Mouse (Mus musculus): ENCODE measurements around the gene Zim1. TPM values are rescaled to one million over a fixed set of nuclear protein-coding genes. Genes with fewer than 3 reads are reported as not detected.

The Zim1 gene
- total RNA-seq, 2 experiments from 2014 or later, result 5.0 to 6.5 TPM

DNA sequence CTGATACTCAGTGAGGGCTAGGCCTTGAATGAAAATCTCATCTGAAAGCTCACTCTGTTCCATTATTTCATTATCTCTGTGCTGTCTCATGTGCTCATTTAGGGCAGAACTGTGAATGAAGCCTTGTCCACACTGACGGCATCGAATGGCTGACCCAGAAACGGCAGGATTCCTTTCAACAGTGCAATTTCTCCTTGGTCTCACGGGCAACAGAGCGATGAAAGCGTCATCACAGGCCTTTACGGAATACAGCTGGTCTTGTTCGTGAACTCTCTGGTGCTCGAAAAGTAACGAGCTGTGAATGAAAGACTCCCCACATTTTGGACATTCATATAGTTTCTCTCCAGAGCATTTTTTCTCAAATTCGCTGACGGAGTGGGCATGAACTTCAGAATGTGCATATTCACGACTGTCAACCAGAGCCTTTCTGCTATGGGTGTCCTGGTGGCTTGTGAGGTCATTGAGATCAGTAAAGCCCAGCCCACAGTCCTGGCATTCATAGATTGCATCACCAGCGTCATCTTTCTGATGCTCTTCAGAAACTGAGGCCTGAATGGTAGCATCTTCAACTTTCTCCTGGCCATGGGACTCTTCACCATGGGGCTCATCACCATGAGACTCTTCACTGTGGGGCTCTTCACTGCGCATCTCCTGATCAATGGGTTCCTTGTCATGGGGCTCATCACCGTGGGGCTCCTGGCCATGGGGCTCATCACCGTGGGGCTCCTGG is 12.4 kb upstream of the Zim1 start:
- H3K27ac ChIP-seq, result 0 out of 2 replicates have a peak overlapping the region, but pooled peaks have one; percentile 32
- TF ChIP-seq CTCF (conservative IDR thresholded peaks at IDR 0.05), result no peak
- no peak overlapping the region for H3K4me3 ChIP-seq
- DNase-seq (ENCODE audit: low spot score in 2 of 2), result no peak

DNA sequence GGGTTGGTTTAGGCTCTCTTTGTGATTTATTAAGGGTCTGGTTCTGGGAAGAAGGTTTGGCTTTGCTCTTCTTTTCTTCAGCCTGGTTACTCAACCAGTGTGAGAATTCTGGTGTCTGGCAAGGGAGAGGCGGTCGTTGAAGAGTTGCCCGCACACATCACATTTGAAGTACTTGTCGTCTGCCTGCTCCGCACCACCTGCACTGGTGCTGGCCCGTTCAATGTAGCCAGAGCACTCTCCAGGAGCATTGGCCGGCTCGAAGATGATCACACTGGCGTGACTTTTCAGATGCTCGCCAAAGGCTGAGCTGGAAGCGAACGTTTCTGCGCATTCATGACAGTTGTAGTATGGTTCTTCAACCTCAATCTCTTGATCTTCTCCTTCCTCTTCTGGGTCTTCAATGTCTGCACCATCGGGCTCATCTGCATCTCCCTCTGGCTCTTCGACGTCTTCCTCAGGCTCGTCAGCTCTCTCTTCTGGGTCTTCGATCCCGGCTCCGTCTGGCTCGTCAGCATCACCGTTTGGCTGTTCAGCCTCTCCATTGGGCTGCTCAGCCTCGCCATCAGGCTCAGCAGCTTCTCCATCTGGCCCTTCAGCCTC is 11.3 kb upstream of the Zim1 start:
- no peak for DNase-seq (ENCODE audit: low spot score in 2 of 2)
- no peak for TF ChIP-seq CTCF (conservative IDR thresholded peaks at IDR 0.05)
- Histone ChIP-seq H3K4me3 (no peak overlapping the region), H3K27ac (peak overlapping the region; percentile 32; the same call in 1 of the 2 replicates)

DNA sequence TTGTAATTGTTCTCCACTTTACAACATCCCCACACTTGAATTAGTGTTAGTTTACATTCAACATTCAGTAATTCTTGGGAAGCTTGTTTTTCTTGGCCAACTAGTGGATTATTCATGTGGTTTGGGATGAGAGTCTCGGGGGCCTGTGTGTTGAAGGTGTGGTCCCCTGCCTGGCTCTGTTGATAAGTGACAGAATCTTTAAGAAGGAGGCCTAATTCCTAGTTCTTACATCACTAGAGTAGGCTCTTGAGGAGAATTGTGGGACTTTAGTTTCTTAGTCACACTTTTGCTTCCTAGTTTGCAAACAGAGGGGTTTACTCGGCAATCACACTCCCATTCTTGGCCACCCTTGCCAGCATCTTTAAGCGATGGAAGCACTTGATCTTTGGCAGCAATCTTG is 3.0 kb upstream of the Zim1 start:
- no peak for DNase-seq (ENCODE audit: low spot score in 2 of 2)
- Histone ChIP-seq H3K4me3 (no peak overlapping the region), H3K27ac (no peak overlapping the region)
- TF ChIP-seq CTCF (conservative IDR thresholded peaks at IDR 0.05), result no peak

DNA sequence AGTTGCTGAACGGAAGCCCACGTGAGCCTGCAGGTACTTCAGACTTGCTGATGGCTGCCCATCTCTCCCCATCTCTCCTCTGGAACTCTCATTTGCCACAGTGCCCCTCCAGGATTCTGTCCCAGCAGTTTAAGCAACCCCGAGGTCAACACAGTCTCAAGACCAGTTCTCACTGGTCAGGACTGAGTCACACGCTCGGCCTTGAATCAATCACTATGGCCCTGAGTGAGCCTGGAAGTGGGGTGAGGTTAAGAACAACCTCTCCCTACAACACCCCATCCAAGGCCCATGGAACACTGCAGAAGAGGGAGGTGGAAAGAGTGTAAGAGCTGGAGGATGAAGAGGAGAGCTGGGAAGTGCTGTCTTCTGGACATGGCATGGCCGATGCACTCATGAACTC is 10.7 kb downstream of the Zim1 start:
- Histone ChIP-seq H3K27ac (no peak overlapping the region), H3K4me3 (no peak overlapping the region)
- TF ChIP-seq CTCF (conservative IDR thresholded peaks at IDR 0.05), result no peak
- DNase-seq (ENCODE audit: low spot score in 2 of 2), result no peak

DNA sequence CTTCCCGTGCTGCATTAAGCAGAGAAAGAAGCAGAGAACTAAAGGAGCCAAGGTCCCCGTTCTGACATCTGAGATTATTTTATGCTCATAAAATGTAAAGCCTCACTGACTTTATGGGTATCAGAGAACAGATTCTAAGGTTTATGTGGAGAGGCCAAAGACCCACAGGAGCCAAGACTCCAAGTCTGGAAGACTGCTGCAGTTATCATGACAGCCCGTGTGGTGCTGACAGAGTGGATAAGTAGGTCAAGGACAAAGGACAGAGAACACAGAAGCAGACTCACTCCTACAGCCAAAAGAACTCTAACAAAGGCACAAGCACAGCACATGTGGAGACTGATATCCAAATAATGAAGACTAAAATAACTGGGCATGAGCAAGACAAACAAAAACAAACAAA is 29.5 kb downstream of the Zim1 start:
- Histone ChIP-seq H3K4me3 (no peak overlapping the region), H3K27ac (no peak overlapping the region)
- no peak for DNase-seq (ENCODE audit: low spot score in 2 of 2)
- no peak for TF ChIP-seq CTCF (conservative IDR thresholded peaks at IDR 0.05)

DNA sequence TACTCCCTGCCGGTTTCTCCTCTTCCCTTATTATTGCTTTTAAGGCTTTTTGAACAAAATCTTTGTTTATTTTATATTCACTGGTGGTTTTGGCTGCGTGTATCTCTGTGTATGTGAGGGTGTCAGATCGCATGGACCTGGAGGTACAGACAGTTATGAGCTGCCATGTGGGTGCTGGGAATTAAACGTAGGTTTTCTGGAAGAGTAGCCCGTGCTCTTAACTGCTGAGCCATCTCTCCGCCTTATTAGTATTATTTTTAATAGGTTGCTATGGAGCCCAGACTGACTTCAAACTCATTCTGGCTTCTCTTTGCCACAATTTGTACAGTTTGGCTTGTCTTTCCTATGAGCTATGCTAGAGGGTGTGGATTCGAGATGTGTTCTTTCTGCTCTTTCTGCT is 32.8 kb downstream of the Zim1 start:
- 0 out of 2 replicates have a peak, but pooled peaks have one; percentile 3 for TF ChIP-seq CTCF (conservative IDR thresholded peaks at IDR 0.05)
- no peak overlapping the region for H3K4me3 ChIP-seq
- DNase-seq (ENCODE audit: low spot score in 2 of 2), result peak in 1 of 2 experiments; percentile 39
- peak overlapping the region; percentile 76 for H3K27ac ChIP-seq

DNA sequence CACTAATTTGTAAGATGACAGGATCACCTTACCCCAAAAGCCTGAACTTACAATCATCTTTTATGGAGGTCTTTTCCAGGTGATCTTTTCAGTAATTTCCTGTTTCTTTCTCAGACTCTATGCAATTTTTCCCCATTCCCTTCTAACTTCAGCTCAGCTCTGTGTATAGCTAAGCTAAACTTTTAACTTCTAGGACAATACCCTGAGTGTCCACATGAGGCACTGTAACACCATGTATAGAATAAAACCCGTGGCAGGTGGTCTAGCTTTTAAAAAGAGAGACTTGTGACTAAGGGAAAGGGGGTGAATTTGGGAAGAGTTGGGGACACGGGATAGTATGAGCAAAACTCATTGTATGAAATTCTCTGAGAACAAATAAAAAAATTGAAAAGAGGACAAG is 36.6 kb downstream of the Zim1 start:
- peak; percentile 16 to 55 for DNase-seq (ENCODE audit: low spot score in 2 of 2)
- Histone ChIP-seq H3K27ac (no peak overlapping the region), H3K4me3 (no peak overlapping the region)
- peak; percentile 92 for TF ChIP-seq CTCF (conservative IDR thresholded peaks at IDR 0.05)

DNA sequence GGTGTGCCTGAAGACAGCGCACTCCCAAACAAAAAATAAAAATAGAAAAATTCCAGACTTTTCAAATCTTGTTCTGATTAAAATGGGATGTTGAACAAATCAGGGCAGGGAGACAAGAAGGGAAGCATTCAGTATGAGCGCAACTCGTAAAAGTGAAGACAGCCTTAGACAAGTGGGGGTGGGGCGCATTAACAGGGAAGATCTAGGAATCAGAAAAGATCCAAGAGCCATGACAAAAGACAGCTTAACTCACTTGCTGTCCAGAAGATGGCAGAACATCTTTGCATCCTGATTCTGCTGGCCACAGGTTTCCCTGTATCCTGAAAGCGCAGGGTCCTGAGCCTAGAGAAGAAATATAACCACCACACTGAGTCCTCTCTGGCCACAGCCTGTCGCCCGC is 37.6 kb downstream of the Zim1 start:
- Histone ChIP-seq H3K4me3 (no peak overlapping the region), H3K27ac (no peak overlapping the region)
- no peak for TF ChIP-seq CTCF (conservative IDR thresholded peaks at IDR 0.05)
- no peak for DNase-seq (ENCODE audit: low spot score in 2 of 2)

DNA sequence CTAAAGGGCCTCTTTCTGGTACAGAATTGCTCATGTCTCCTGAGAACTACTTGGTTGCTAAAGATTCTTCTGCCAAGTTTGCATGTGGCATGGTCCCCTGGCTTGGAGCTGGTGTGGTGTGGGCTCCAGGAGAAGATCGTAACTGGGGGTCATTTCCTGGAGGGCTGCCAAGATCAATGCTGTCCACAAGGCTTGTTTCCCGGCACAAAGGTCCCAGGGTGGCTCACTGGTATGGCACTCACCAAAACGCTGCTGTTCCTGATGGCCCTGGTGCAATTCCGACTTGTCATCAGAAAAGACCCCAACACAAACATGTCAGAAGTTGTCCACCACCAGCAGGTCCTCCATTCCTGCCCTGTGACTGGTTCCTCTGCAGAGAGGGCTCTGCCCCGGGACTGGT is 44.1 kb downstream of the Zim1 start:
- H3K4me3 ChIP-seq, result no peak overlapping the region
- H3K27ac ChIP-seq, result no peak overlapping the region
- no peak for DNase-seq (ENCODE audit: low spot score in 2 of 2)
- TF ChIP-seq CTCF (conservative IDR thresholded peaks at IDR 0.05), result no peak

DNA sequence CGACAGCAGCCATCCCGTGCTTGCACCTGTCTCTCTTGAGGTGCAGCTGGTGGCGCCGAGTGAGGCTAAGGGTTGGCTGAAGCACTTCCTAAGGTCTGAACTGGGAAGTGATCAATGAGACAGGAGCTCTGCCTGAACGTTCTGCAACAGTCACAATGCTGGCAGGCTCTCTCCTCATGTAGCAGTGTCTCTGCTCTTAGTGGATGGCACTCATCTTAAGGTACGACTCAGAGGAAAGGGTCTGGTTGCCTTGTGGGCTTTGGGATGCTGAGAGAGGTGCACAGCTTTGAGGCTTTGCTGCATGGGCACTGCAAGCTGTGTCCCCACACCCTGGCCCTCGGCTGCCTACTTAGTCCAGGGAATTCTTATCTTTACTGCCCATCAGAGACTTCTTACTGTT is 45.0 kb downstream of the Zim1 start:
- no peak for TF ChIP-seq CTCF (conservative IDR thresholded peaks at IDR 0.05)
- Histone ChIP-seq H3K4me3 (no peak overlapping the region), H3K27ac (no peak overlapping the region)
- no peak for DNase-seq (ENCODE audit: low spot score in 2 of 2)

DNA sequence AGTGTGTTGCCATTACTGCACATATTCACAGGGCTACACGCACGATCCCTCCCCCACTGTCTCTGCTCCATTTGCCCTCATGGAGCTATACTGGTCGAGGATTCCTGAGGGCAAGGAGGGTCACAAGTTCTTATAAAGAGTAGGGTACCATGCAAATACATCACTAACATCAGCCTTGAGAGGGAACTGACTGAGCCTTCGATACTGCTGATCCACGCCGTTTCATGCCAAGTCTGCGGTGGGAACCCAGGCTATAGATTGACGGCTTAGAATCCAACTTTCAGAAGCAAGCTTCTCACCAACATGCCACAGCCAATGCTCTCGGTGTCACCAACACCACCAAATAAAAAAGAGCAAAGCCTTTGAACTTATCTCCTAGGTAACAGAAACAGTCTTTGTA is 45.7 kb downstream of the Zim1 start:
- TF ChIP-seq CTCF (conservative IDR thresholded peaks at IDR 0.05), result no peak
- Histone ChIP-seq H3K27ac (no peak overlapping the region), H3K4me3 (no peak overlapping the region)
- DNase-seq (ENCODE audit: low spot score in 2 of 2), result no peak

DNA sequence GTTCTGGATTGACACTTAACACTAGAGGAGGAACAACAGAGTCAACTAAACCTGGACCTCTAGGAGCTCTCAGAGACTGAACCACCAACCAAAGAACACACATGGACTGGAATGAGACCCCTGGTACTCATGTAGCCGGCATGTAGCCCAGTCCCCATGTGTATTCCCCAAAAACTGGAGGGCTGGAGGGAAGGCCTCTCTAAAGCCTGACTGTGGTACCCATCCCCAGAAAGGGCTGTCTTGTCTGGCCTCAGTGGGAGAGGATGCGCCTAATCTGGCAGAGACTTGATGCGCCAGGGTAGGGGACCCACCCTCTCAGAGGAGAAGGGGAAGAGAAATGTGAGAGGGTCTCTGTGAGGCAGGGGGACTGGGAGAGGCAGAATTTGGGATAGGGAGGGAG is 50.4 kb downstream of the Zim1 start:
- TF ChIP-seq CTCF (conservative IDR thresholded peaks at IDR 0.05), result no peak
- no peak overlapping the region for H3K4me3 ChIP-seq
- no peak overlapping the region for H3K27ac ChIP-seq
- no peak for DNase-seq (ENCODE audit: low spot score in 2 of 2)

DNA sequence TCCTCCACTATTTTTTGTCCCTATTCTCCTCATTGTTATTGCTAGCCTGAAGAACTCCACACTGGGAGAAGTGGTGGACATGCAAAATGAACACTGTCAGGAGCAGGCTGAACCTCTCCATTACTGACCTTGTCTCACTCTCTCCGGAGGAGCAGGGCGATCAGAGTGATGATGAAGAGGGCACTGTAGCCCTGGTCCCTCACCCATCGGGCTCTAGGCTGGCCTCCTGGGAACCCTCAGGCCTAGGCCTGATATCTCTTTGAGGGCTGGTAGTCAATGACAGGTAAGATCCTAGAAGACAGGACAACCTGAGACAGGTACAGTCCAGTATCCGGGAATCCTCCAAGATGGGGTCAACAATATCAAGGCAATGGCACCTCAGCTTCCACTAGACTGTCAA is 58.2 kb downstream of the Zim1 start:
- Histone ChIP-seq H3K4me3 (no peak overlapping the region), H3K27ac (no peak overlapping the region)
- DNase-seq (ENCODE audit: low spot score in 2 of 2), result no peak
- TF ChIP-seq CTCF (conservative IDR thresholded peaks at IDR 0.05), result no peak

DNA sequence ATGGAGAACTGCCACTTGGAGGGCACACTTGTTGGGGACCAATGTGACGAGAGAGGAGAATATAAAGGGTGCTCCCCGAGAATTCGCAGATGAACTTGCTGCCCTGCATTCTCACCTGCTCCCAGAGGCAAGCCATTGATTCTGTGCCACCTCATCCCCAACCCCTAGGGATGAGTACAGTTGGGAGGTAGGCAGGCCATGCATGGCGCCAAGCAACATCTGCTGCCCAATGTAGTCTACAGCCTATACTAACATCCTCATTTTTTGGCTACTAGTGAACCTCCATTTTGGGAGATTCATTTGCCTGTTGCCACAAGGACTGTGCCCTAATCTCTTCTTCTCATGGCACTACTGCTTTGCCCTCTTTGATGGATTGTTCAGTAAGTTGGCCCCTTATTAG is 59.5 kb downstream of the Zim1 start:
- no peak for TF ChIP-seq CTCF (conservative IDR thresholded peaks at IDR 0.05)
- Histone ChIP-seq H3K4me3 (no peak overlapping the region), H3K27ac (no peak overlapping the region)
- no peak for DNase-seq (ENCODE audit: low spot score in 2 of 2)

All from layer of hippocampus, adult 2 months (tissue).